8 mouse cellular contexts compared by ENCODE assay signal in genomic region chr11:103360661-103361081, GRCm38 (mm10). TPM values are rescaled to one million over a fixed set of nuclear protein-coding genes. Genes with fewer than 3 reads are reported as not detected.
DNase-seq lines count a peak whose midpoint lies in the region; ATAC-seq and TF ChIP-seq lines count a peak whose summit lies in the region.

No protein-coding gene starts in this region.

- WGBS in heart, embryonic 13.5 days, result 3% methylated on average over 43 of the region's 48 CpGs
- WGBS in forebrain, embryonic 13.5 days, result 3% methylated on average over 48 of the region's 48 CpGs
- WGBS in liver, embryonic 12.5 days (ENCODE audit: insufficient replicate concordance), result 3% methylated on average over 46 of the region's 48 CpGs

- peaks cover 3% of the 10 kb centered on the region; the same call in 1 of the 2 replicates for H3K36me3 ChIP-seq in heart, embryonic 13.5 days
- H3K36me3 ChIP-seq in G1E (replicated peaks), result peaks cover 47% of the 10 kb centered on the region
- H3K36me3 ChIP-seq in forebrain, embryonic 13.5 days (ENCODE audit: poor library complexity, severe bottlenecking), result no peaks in the 10 kb centered on the region
- 0 out of 2 replicates have a peak, but pooled peaks cover 2% of the 10 kb centered on the region for H3K36me3 ChIP-seq in liver, embryonic 12.5 days

- H3K9me3 ChIP-seq in heart, embryonic 13.5 days, result no peaks in the 10 kb centered on the region
- H3K9me3 ChIP-seq in G1E (replicated peaks), result peaks cover 15% of the 10 kb centered on the region
- H3K9me3 ChIP-seq in forebrain, embryonic 13.5 days (replicated peaks), result no peaks in the 10 kb centered on the region
- no peaks in the 10 kb centered on the region for H3K9me3 ChIP-seq in liver, embryonic 12.5 days (replicated peaks)

- H3K27me3 ChIP-seq in heart, embryonic 13.5 days (replicated peaks), result peaks cover 98% of the 10 kb centered on the region
- H3K27me3 ChIP-seq in G1E (ENCODE audit: insufficient read depth, low read length), result peaks cover 63% of the 10 kb centered on the region
- H3K27me3 ChIP-seq in forebrain, embryonic 13.5 days, result peaks cover 94% of the 10 kb centered on the region
- H3K27me3 ChIP-seq in liver, embryonic 12.5 days (replicated peaks), result peaks cover 95% of the 10 kb centered on the region

- peak overlapping the region; percentile 62 for H3K4me3 ChIP-seq in heart, embryonic 13.5 days
- peak overlapping the region; percentile 52; the same call in 1 of the 2 replicates for H3K4me3 ChIP-seq in G1E (ENCODE audit: low read depth, low read length)
- peak overlapping the region; percentile 46 for H3K4me3 ChIP-seq in forebrain, embryonic 13.5 days
- H3K4me3 ChIP-seq in liver, embryonic 12.5 days, result peak overlapping the region; percentile 59

- ATAC-seq in heart, embryonic 13.5 days (ENCODE audit: extremely low read depth, insufficient number of reproducible peaks, low FRiP score, low TSS enrichment), result no peak
- no peak for ATAC-seq in G1E (ENCODE audit: extremely low read depth, insufficient number of reproducible peaks, low FRiP score, poor library complexity, severe bottlenecking)
- no peak; the same call in 1 of the 2 replicates for ATAC-seq in forebrain, embryonic 13.5 days
- ATAC-seq in liver, embryonic 12.5 days, result no peak
- no peak for ATAC-seq in megakaryocyte progenitor cell, adult 5-6 weeks (replicated peaks; ENCODE audit: poor library complexity)

- H3K4me2 ChIP-seq in heart, embryonic 13.5 days, result peak overlapping the region; percentile 84
- peak overlapping the region; percentile 73 for H3K4me2 ChIP-seq in forebrain, embryonic 13.5 days
- peak overlapping the region; percentile 84 for H3K4me2 ChIP-seq in liver, embryonic 12.5 days

- H3K4me1 ChIP-seq in heart, embryonic 13.5 days, result peaks cover 57% of the 10 kb centered on the region
- H3K4me1 ChIP-seq in G1E (ENCODE audit: insufficient read depth, low read depth, low read length), result peaks cover 64% of the 10 kb centered on the region
- peaks cover 48% of the 10 kb centered on the region for H3K4me1 ChIP-seq in forebrain, embryonic 13.5 days
- peaks cover 52% of the 10 kb centered on the region for H3K4me1 ChIP-seq in liver, embryonic 12.5 days

- H3K9ac ChIP-seq in heart, embryonic 13.5 days, result peak overlapping the region; percentile 84
- peak overlapping the region; percentile 58 for H3K9ac ChIP-seq in forebrain, embryonic 13.5 days
- peak overlapping the region; percentile 60 for H3K9ac ChIP-seq in liver, embryonic 12.5 days

- no peak overlapping the region for H3K27ac ChIP-seq in heart, embryonic 13.5 days (replicated peaks)
- H3K27ac ChIP-seq in forebrain, embryonic 13.5 days, result no peak overlapping the region
- no peak overlapping the region for H3K27ac ChIP-seq in liver, embryonic 12.5 days

- no peak for DNase-seq in heart, postnatal 4 days
- no peak for DNase-seq in G1E (ENCODE audit: low spot score)
- no peak for DNase-seq in yolk sac, embryonic 10.5 days (ENCODE audit: low spot score)
- no peak for DNase-seq in frontal cortex, postnatal 25 days (ENCODE audit: low spot score in 2 of 2)

- no peak for TF ChIP-seq CTCF in G1E (IDR thresholded peaks at IDR 0.05; ENCODE audit: low read depth, low read length)

RNA-seq across cellular contexts. Expression of gene Arhgap27, which starts 2.8 kb away (rescaled TPM):
- polyA plus RNA-seq in heart, embryonic 13.5 days (2015; fragmentation: Nextera tagmentation; extraction: Ambion mirVana), result 5.6 and 5.8 TPM in 2 replicates
- total RNA-seq in heart, postnatal 4 days (2021), result 10 to 100 TPM; 23.5 to 25.4 TPM
- total RNA-seq in G1E (2014; fragmentation: Nextera tagmentation), result 5.2 and 8.0 TPM in 2 replicates
- 11.2 and 12.6 TPM in 2 replicates for total RNA-seq in G1E (2017)
- 11.5 and 13.2 TPM in 2 replicates for polyA plus RNA-seq in G1E (2012)
- 2.2 and 2.3 TPM in 2 replicates for polyA plus RNA-seq in forebrain, embryonic 13.5 days (2015; fragmentation: Nextera tagmentation; extraction: Ambion mirVana)
- 2.7 and 4.0 TPM in 2 replicates for polyA plus RNA-seq in liver, embryonic 12.5 days (2016; fragmentation: Nextera tagmentation; extraction: Ambion mirVana)
- 10.8 and 14.2 TPM in 2 replicates for total RNA-seq in megakaryocyte progenitor cell, adult 5-6 weeks (2015)
- 11.2 and 11.5 TPM in 2 replicates for total RNA-seq in megakaryocyte progenitor cell, adult 5-6 weeks (2017)

RNA-seq across cellular contexts. Expression of gene Plekhm1, which starts 51.8 kb away (rescaled TPM):
- polyA plus RNA-seq in heart, embryonic 13.5 days (2015; fragmentation: Nextera tagmentation; extraction: Ambion mirVana), result 4.8 and 5.3 TPM in 2 replicates
- total RNA-seq in heart, postnatal 4 days (2021), result 1 to 10 TPM; 8.6 to 9.5 TPM
- total RNA-seq in G1E (2014; fragmentation: Nextera tagmentation), result 27.1 and 35.1 TPM in 2 replicates
- 8.9 and 9.4 TPM in 2 replicates for total RNA-seq in G1E (2017)
- 11.7 and 12.0 TPM in 2 replicates for polyA plus RNA-seq in G1E (2012)
- 7.7 and 8.0 TPM in 2 replicates for polyA plus RNA-seq in forebrain, embryonic 13.5 days (2015; fragmentation: Nextera tagmentation; extraction: Ambion mirVana)
- 5.2 and 5.3 TPM in 2 replicates for polyA plus RNA-seq in liver, embryonic 12.5 days (2016; fragmentation: Nextera tagmentation; extraction: Ambion mirVana)
- 12.1 and 12.5 TPM in 2 replicates for total RNA-seq in megakaryocyte progenitor cell, adult 5-6 weeks (2015)
- total RNA-seq in megakaryocyte progenitor cell, adult 5-6 weeks (2017), result 2.9 and 3.9 TPM in 2 replicates
